Mouse (Mus musculus): ENCODE measurements around the gene Dnajb1. TPM values are rescaled to one million over a fixed set of nuclear protein-coding genes. Genes with fewer than 3 reads are reported as not detected.

Dnajb1 gene
- polyA plus RNA-seq, 1 experiment from 2014 or later = 59.5 TPM

GRCm38 (mm10) chr8:83575561-83576515 lies 32.2 kb upstream of the Dnajb1 start:
- Histone ChIP-seq H3K4me1 (ENCODE audit: control insufficient read depth, insufficient read depth, low read length) (peaks cover 25% of the 10 kb centered on the region), H3K36me3 (ENCODE audit: control insufficient read depth, insufficient read depth, low read length) (peaks cover 21% of the 10 kb centered on the region), H3K4me3 (ENCODE audit: low read depth, low read length) (no peak overlapping the region), H3K9ac (replicated peaks; ENCODE audit: low read depth, low read length) (no peak overlapping the region), H3K4me2 (replicated peaks; ENCODE audit: low read depth, low read length) (no peak overlapping the region), H3K9me3 (ENCODE audit: control insufficient read depth, low read depth, low read length) (no peaks in the 10 kb centered on the region), H3K27ac (ENCODE audit: low read length) (peak overlapping the region; percentile 45; the same call in 1 of the 2 replicates), H3K27me3 (ENCODE audit: control insufficient read depth, insufficient read depth, low read length) (no peaks in the 10 kb centered on the region)
- no peak for ATAC-seq (ENCODE audit: insufficient number of reproducible peaks, insufficient read depth, low FRiP score, low read depth)
- WGBS = 64% methylated on average over 17 of the region's 17 CpGs

GRCm38 (mm10) chr8:83576516-83576895 lies 31.5 kb upstream of the Dnajb1 start:
- Histone ChIP-seq H3K9me3 (ENCODE audit: control insufficient read depth, low read depth, low read length) (no peaks in the 10 kb centered on the region), H3K4me1 (ENCODE audit: control insufficient read depth, insufficient read depth, low read length) (peaks cover 25% of the 10 kb centered on the region), H3K4me3 (ENCODE audit: low read depth, low read length) (no peak overlapping the region), H3K27ac (ENCODE audit: low read length) (peak overlapping the region; percentile 45; the same call in 1 of the 2 replicates), H3K36me3 (ENCODE audit: control insufficient read depth, insufficient read depth, low read length) (peaks cover 16% of the 10 kb centered on the region), H3K4me2 (replicated peaks; ENCODE audit: low read depth, low read length) (no peak overlapping the region), H3K27me3 (ENCODE audit: control insufficient read depth, insufficient read depth, low read length) (no peaks in the 10 kb centered on the region), H3K9ac (replicated peaks; ENCODE audit: low read depth, low read length) (no peak overlapping the region)
- 34% methylated on average over 2 of the region's 4 CpGs for WGBS
- no peak for ATAC-seq (ENCODE audit: insufficient number of reproducible peaks, insufficient read depth, low FRiP score, low read depth)

- no peak overlapping the region for H3K9ac ChIP-seq (replicated peaks; ENCODE audit: low read depth, low read length)
- no peak for ATAC-seq (ENCODE audit: insufficient number of reproducible peaks, insufficient read depth, low FRiP score, low read depth)
- H3K9me3 ChIP-seq (ENCODE audit: control insufficient read depth, low read depth, low read length) = no peaks in the 10 kb centered on the region
- H3K4me1 ChIP-seq (ENCODE audit: control insufficient read depth, insufficient read depth, low read length) = peaks cover 25% of the 10 kb centered on the region
- H3K27me3 ChIP-seq (ENCODE audit: control insufficient read depth, insufficient read depth, low read length) = no peaks in the 10 kb centered on the region
- H3K4me3 ChIP-seq (ENCODE audit: low read depth, low read length) = no peak overlapping the region
- peaks cover 12% of the 10 kb centered on the region for H3K36me3 ChIP-seq (ENCODE audit: control insufficient read depth, insufficient read depth, low read length)
- no peak overlapping the region for H3K4me2 ChIP-seq (replicated peaks; ENCODE audit: low read depth, low read length)
- peak overlapping the region; percentile 7; the same call in 1 of the 2 replicates for H3K27ac ChIP-seq (ENCODE audit: low read length)
- 75% methylated on average over 4 of the region's 4 CpGs for WGBS
Observed at GRCm38 (mm10) chr8:83576921-83577320, 31.1 kb upstream of the Dnajb1 start.

- Histone ChIP-seq H3K9ac (replicated peaks; ENCODE audit: low read depth, low read length) (no peak overlapping the region), H3K36me3 (ENCODE audit: control insufficient read depth, insufficient read depth, low read length) (peaks cover 8% of the 10 kb centered on the region), H3K9me3 (ENCODE audit: control insufficient read depth, low read depth, low read length) (no peaks in the 10 kb centered on the region), H3K4me2 (replicated peaks; ENCODE audit: low read depth, low read length) (no peak overlapping the region), H3K27me3 (ENCODE audit: control insufficient read depth, insufficient read depth, low read length) (no peaks in the 10 kb centered on the region), H3K4me3 (ENCODE audit: low read depth, low read length) (no peak overlapping the region), H3K4me1 (ENCODE audit: control insufficient read depth, insufficient read depth, low read length) (peaks cover 25% of the 10 kb centered on the region), H3K27ac (ENCODE audit: low read length) (0 out of 2 replicates have a peak overlapping the region, but pooled peaks have one; percentile 7)
- peak; percentile 20; the same call in 1 of the 2 replicates for ATAC-seq (ENCODE audit: insufficient number of reproducible peaks, insufficient read depth, low FRiP score, low read depth)
- 55% methylated on average over 9 of the region's 9 CpGs for WGBS
Observed at GRCm38 (mm10) chr8:83577384-83577791, 30.6 kb upstream of the Dnajb1 start.

GRCm38 (mm10) chr8:83578131-83579055 lies 29.6 kb upstream of the Dnajb1 start:
- H3K27me3 ChIP-seq (ENCODE audit: control insufficient read depth, insufficient read depth, low read length) = no peaks in the 10 kb centered on the region
- H3K36me3 ChIP-seq (ENCODE audit: control insufficient read depth, insufficient read depth, low read length) = no peaks in the 10 kb centered on the region; the same call in 1 of the 2 replicates
- no peak overlapping the region for H3K4me2 ChIP-seq (replicated peaks; ENCODE audit: low read depth, low read length)
- 0 out of 2 replicates have a peak overlapping the region, but pooled peaks have one; percentile 7 for H3K9ac ChIP-seq (replicated peaks; ENCODE audit: low read depth, low read length)
- WGBS = 68% methylated on average over 17 of the region's 17 CpGs
- peaks cover 25% of the 10 kb centered on the region for H3K4me1 ChIP-seq (ENCODE audit: control insufficient read depth, insufficient read depth, low read length)
- no peaks in the 10 kb centered on the region for H3K9me3 ChIP-seq (ENCODE audit: control insufficient read depth, low read depth, low read length)
- H3K27ac ChIP-seq (ENCODE audit: low read length) = peak overlapping the region; percentile 21; the same call in 1 of the 2 replicates
- ATAC-seq (ENCODE audit: insufficient number of reproducible peaks, insufficient read depth, low FRiP score, low read depth) = no peak
- H3K4me3 ChIP-seq (ENCODE audit: low read depth, low read length) = no peak overlapping the region

GRCm38 (mm10) chr8:83579676-83580075 lies 28.3 kb upstream of the Dnajb1 start:
- no peaks in the 10 kb centered on the region; the same call in none of the 2 replicates for H3K36me3 ChIP-seq (ENCODE audit: control insufficient read depth, insufficient read depth, low read length)
- no peak overlapping the region for H3K9ac ChIP-seq (replicated peaks; ENCODE audit: low read depth, low read length)
- H3K27ac ChIP-seq (ENCODE audit: low read length) = no peak overlapping the region
- WGBS = 81% methylated on average over 8 of the region's 8 CpGs
- ATAC-seq (ENCODE audit: insufficient number of reproducible peaks, insufficient read depth, low FRiP score, low read depth) = no peak
- no peak overlapping the region for H3K4me2 ChIP-seq (replicated peaks; ENCODE audit: low read depth, low read length)
- H3K4me1 ChIP-seq (ENCODE audit: control insufficient read depth, insufficient read depth, low read length) = peaks cover 25% of the 10 kb centered on the region
- no peaks in the 10 kb centered on the region for H3K9me3 ChIP-seq (ENCODE audit: control insufficient read depth, low read depth, low read length)
- no peaks in the 10 kb centered on the region for H3K27me3 ChIP-seq (ENCODE audit: control insufficient read depth, insufficient read depth, low read length)
- H3K4me3 ChIP-seq (ENCODE audit: low read depth, low read length) = no peak overlapping the region

GRCm38 (mm10) chr8:83580826-83581225 lies 27.2 kb upstream of the Dnajb1 start:
- no peak overlapping the region for H3K4me2 ChIP-seq (replicated peaks; ENCODE audit: low read depth, low read length)
- H3K9me3 ChIP-seq (ENCODE audit: control insufficient read depth, low read depth, low read length) = no peaks in the 10 kb centered on the region
- no peaks in the 10 kb centered on the region; the same call in none of the 2 replicates for H3K36me3 ChIP-seq (ENCODE audit: control insufficient read depth, insufficient read depth, low read length)
- H3K4me1 ChIP-seq (ENCODE audit: control insufficient read depth, insufficient read depth, low read length) = peaks cover 24% of the 10 kb centered on the region
- WGBS = 83% methylated on average over 8 of the region's 8 CpGs
- H3K9ac ChIP-seq (replicated peaks; ENCODE audit: low read depth, low read length) = no peak overlapping the region
- no peaks in the 10 kb centered on the region for H3K27me3 ChIP-seq (ENCODE audit: control insufficient read depth, insufficient read depth, low read length)
- H3K27ac ChIP-seq (ENCODE audit: low read length) = no peak overlapping the region
- ATAC-seq (ENCODE audit: insufficient number of reproducible peaks, insufficient read depth, low FRiP score, low read depth) = no peak
- no peak overlapping the region for H3K4me3 ChIP-seq (ENCODE audit: low read depth, low read length)

GRCm38 (mm10) chr8:83582226-83582625 lies 25.8 kb upstream of the Dnajb1 start:
- no peak overlapping the region for H3K4me2 ChIP-seq (replicated peaks; ENCODE audit: low read depth, low read length)
- no peak overlapping the region for H3K27ac ChIP-seq (ENCODE audit: low read length)
- no peaks in the 10 kb centered on the region; the same call in none of the 2 replicates for H3K36me3 ChIP-seq (ENCODE audit: control insufficient read depth, insufficient read depth, low read length)
- 86% methylated on average over 8 of the region's 8 CpGs for WGBS
- no peaks in the 10 kb centered on the region for H3K27me3 ChIP-seq (ENCODE audit: control insufficient read depth, insufficient read depth, low read length)
- H3K9ac ChIP-seq (replicated peaks; ENCODE audit: low read depth, low read length) = no peak overlapping the region
- peaks cover 12% of the 10 kb centered on the region for H3K4me1 ChIP-seq (ENCODE audit: control insufficient read depth, insufficient read depth, low read length)
- no peak overlapping the region for H3K4me3 ChIP-seq (ENCODE audit: low read depth, low read length)
- H3K9me3 ChIP-seq (ENCODE audit: control insufficient read depth, low read depth, low read length) = no peaks in the 10 kb centered on the region
- ATAC-seq (ENCODE audit: insufficient number of reproducible peaks, insufficient read depth, low FRiP score, low read depth) = no peak

Measured in stomach, embryonic 14.5 days (tissue).